Mouse (Mus musculus) thymus, adult 2 months (tissue): ENCODE results near the gene Taok1. TPM values are rescaled to one million over a fixed set of nuclear protein-coding genes. Genes with fewer than 3 reads are reported as not detected.

Source experiments
- DNase-seq: peaks from one replicate; pipeline ENCODE4 v3.0.0; 2021
- H3K27ac ChIP-seq: fragments of 200-500 bp; 2 replicates; pipeline ENCODE4 v1.5.1; 2012; ENCODE audit warnings: low read length, control low read depth; ENCODE audit not compliant: control insufficient read depth, insufficient read depth
- H3K27me3 ChIP-seq: fragments of 200-500 bp; 2 replicates; pipeline ENCODE4 v1.6.1; 2012; ENCODE audit warnings: mild to moderate bottlenecking, low read length, moderate library complexity, mixed read lengths; ENCODE audit not compliant: control insufficient read depth, insufficient read depth
- H3K36me3 ChIP-seq: fragments of 200-500 bp; 2 replicates; pipeline ENCODE4 v1.6.1; 2012; ENCODE audit warnings: mild to moderate bottlenecking, low read length, moderate library complexity; ENCODE audit not compliant: control insufficient read depth, insufficient read depth
- H3K4me1 ChIP-seq: fragments of 200-500 bp; replicated peaks from 2 replicates; pipeline ENCODE4 v1.6.1; 2012; ENCODE audit warnings: low read length; ENCODE audit not compliant: control insufficient read depth, insufficient read depth
- H3K4me3 ChIP-seq: fragments of 200-500 bp; 2 replicates; pipeline ENCODE4 v1.5.1; 2012; ENCODE audit warnings: mild to moderate bottlenecking, low read length, control low read depth, moderate library complexity; ENCODE audit not compliant: control insufficient read depth, insufficient read depth
- CTCF ChIP-seq: fragments of 200-500 bp; IDR thresholded peaks from 2 replicates; pipeline ENCODE4 v1.5.1; 2012; ENCODE audit warnings: mild to moderate bottlenecking, control low read depth, low read length, moderate library complexity, borderline replicate concordance; ENCODE audit not compliant: control insufficient read depth, poor library complexity, insufficient read depth; ENCODE audit errors: extremely low read depth
- POLR2A ChIP-seq: fragments of 200-500 bp; IDR thresholded peaks from 2 replicates; pipeline ENCODE4 v1.6.1; 2012; ENCODE audit warnings: mild to moderate bottlenecking, low read length, control low read depth, moderate library complexity; ENCODE audit not compliant: control insufficient read depth, poor library complexity, insufficient read depth; ENCODE audit errors: extremely low read depth
- WGBS: fragments of 180-500 bp; shearing (Covaris S2); methylation state at CpG from one replicate; pipeline ENCODE4 v1.1.7; 2018; 5-methylcytosine and 5-hydroxymethylcytosine counted together
- polyA plus RNA-seq: library from polyadenylated mRNA; depleted of rRNA; stranded (reverse); fragments of >200 nt; gene quantifications from 2 replicates; pipeline ENCODE4 v1.2.3, GENCODE M21; 2012

Taok1 gene
- polyA plus RNA-seq, 1 experiment, result 7.5 TPM

- Histone ChIP-seq H3K36me3 (no peaks in the 10 kb centered on the region), H3K4me3 (peak overlapping the region; percentile 29), H3K27ac (no peak overlapping the region), H3K27me3 (no peaks in the 10 kb centered on the region), H3K4me1 (peaks cover 11% of the 10 kb centered on the region)
- 6% methylated on average over 8 of the region's 8 CpGs for WGBS
- peak; percentile 92 for DNase-seq
- peak; percentile 58; the same call in 1 of the 2 replicates for TF ChIP-seq CTCF
- TF ChIP-seq POLR2A, result no peak
Measured at GRCm38 (mm10) chr11:77630257-77630670, 22.6 kb upstream of the Taok1 start.

DNA sequence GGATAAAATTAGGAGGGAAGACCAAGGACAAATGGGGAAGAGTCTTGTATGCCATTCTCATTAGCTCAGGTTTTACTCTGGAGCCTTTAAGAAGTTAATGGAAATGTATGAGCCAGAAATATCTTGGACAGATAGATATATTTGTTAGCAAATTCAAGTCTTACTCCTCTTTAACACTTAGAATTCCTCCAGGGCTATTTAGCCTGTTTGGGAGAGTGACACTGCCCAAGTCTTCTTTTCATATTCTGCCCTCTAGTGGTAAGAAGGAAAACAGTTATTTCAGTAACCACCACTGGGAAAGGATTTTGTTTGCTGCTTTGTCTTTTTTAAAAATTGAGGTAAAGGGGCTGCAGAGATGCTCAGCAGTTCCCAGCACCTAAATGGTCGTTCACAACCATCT is 21.9 kb upstream of the Taok1 start:
- DNase-seq, result no peak
- WGBS, result 0% methylated on average over 1 of the region's 1 CpGs

GRCm38 (mm10) chr11:77626596-77627535 is 19.3 kb upstream of the Taok1 start:
- 79% methylated on average over 5 of the region's 5 CpGs for WGBS
- DNase-seq, result no peak
- no peaks in the 10 kb centered on the region for H3K27me3 ChIP-seq
- H3K4me1 ChIP-seq, result peaks cover 21% of the 10 kb centered on the region
- TF ChIP-seq POLR2A, result no peak
- TF ChIP-seq CTCF, result no peak
- no peaks in the 10 kb centered on the region for H3K36me3 ChIP-seq
- no peak overlapping the region for H3K4me3 ChIP-seq
- no peak overlapping the region for H3K27ac ChIP-seq

More for the DNA sequence above, 21.9 kb upstream of the Taok1 start:
- TF ChIP-seq CTCF, result no peak
- TF ChIP-seq POLR2A, result no peak
- H3K27me3 ChIP-seq, result no peaks in the 10 kb centered on the region
- peaks cover 19% of the 10 kb centered on the region for H3K4me1 ChIP-seq
- H3K27ac ChIP-seq, result no peak overlapping the region
- no peak overlapping the region for H3K4me3 ChIP-seq
- H3K36me3 ChIP-seq, result no peaks in the 10 kb centered on the region

GRCm38 (mm10) chr11:77625061-77625855 is 17.6 kb upstream of the Taok1 start:
- Histone ChIP-seq H3K4me3 (no peak overlapping the region), H3K27ac (no peak overlapping the region), H3K27me3 (no peaks in the 10 kb centered on the region), H3K36me3 (no peaks in the 10 kb centered on the region), H3K4me1 (peaks cover 18% of the 10 kb centered on the region)
- peak; percentile 40 for DNase-seq
- 21% methylated on average over 11 of the region's 11 CpGs for WGBS
- TF ChIP-seq CTCF (no peak), POLR2A (no peak)

DNA sequence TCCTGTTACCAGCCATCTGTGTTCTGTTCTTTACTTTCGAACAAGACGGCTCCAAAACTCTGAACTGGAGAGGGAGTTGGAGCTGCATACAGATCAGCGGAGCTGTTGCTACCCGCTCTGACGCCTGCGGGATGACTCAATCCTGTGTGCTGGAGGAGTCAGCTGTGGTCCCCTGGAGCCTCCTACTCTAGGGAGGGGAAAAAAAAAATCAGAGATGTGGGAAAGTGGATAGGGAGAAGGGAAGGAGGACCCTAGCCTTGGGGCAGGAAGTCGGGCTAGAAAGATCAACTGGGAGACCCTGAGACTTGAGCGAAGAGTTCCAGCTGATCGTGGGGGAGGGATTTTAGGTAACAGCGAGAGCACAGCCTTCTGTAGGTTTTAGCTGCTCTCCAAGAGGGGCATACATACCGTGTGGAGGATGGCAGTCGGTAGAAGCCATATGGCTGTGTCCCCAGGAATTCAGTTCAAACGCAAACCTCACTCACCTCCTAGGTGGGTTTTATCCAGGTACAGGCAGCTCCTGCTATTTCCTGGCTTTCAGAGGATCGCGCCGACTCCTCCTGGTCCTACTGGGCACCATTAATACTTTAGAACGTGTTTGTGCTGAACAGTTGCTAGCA is 16.9 kb upstream of the Taok1 start:
- DNase-seq, result no peak
- H3K4me1 ChIP-seq, result peaks cover 16% of the 10 kb centered on the region
- WGBS, result 16% methylated on average over 17 of the region's 17 CpGs
- H3K4me3 ChIP-seq, result no peak overlapping the region
- no peak overlapping the region for H3K27ac ChIP-seq
- TF ChIP-seq POLR2A (no peak), CTCF (no peak)
- H3K27me3 ChIP-seq, result no peaks in the 10 kb centered on the region
- no peaks in the 10 kb centered on the region for H3K36me3 ChIP-seq

GRCm38 (mm10) chr11:77624002-77624401 is 16.4 kb upstream of the Taok1 start:
- TF ChIP-seq POLR2A (no peak), CTCF (no peak)
- no peak for DNase-seq
- H3K36me3 ChIP-seq, result no peaks in the 10 kb centered on the region
- peaks cover 16% of the 10 kb centered on the region for H3K4me1 ChIP-seq
- H3K27me3 ChIP-seq, result no peaks in the 10 kb centered on the region
- no peak overlapping the region for H3K4me3 ChIP-seq
- 79% methylated on average over 5 of the region's 5 CpGs for WGBS
- H3K27ac ChIP-seq, result no peak overlapping the region
